Mouse (Mus musculus): ENCODE measurements around the gene Cdk17. TPM values are rescaled to one million over a fixed set of nuclear protein-coding genes. Genes with fewer than 3 reads are reported as not detected.

The Cdk17 gene
- polyA plus RNA-seq, 1 experiment from 2014 or later: 61.1 TPM

GRCm38 (mm10) chr10:93179669-93180460 lies 19.2 kb downstream of the Cdk17 start:
- H3K4me2 ChIP-seq (replicated peaks): no peak overlapping the region
- H3K4me1 ChIP-seq (replicated peaks; ENCODE audit: control insufficient read depth, insufficient read depth, low read length): 0 out of 2 replicates have a peak, but pooled peaks cover 4% of the 10 kb centered on the region
- no peak for ATAC-seq (ENCODE audit: low FRiP score)
- no peaks in the 10 kb centered on the region for H3K9me3 ChIP-seq (ENCODE audit: control insufficient read depth, low read length)
- no peaks in the 10 kb centered on the region for H3K36me3 ChIP-seq (replicated peaks; ENCODE audit: control insufficient read depth, insufficient read depth)
- no peak for DNase-seq (ENCODE audit: low spot score)
- no peak overlapping the region for H3K4me3 ChIP-seq (replicated peaks; ENCODE audit: low read length)
- H3K27ac ChIP-seq: no peak overlapping the region
- H3K27me3 ChIP-seq (ENCODE audit: control insufficient read depth, insufficient read depth, low read length): no peaks in the 10 kb centered on the region
- WGBS: 88% methylated on average over 11 of the region's 11 CpGs
- H3K9ac ChIP-seq: no peak overlapping the region

GRCm38 (mm10) chr10:93184351-93184976 lies 23.8 kb downstream of the Cdk17 start:
- DNase-seq (ENCODE audit: low spot score) (no peak), ATAC-seq (ENCODE audit: low FRiP score) (no peak)
- Histone ChIP-seq H3K36me3 (replicated peaks; ENCODE audit: control insufficient read depth, insufficient read depth) (no peaks in the 10 kb centered on the region), H3K27me3 (ENCODE audit: control insufficient read depth, insufficient read depth, low read length) (no peaks in the 10 kb centered on the region), H3K4me1 (replicated peaks; ENCODE audit: control insufficient read depth, insufficient read depth, low read length) (no peaks in the 10 kb centered on the region), H3K9me3 (ENCODE audit: control insufficient read depth, low read length) (no peaks in the 10 kb centered on the region), H3K4me2 (replicated peaks) (no peak overlapping the region), H3K9ac (no peak overlapping the region), H3K27ac (no peak overlapping the region), H3K4me3 (replicated peaks; ENCODE audit: low read length) (no peak overlapping the region)
- 78% methylated on average over 8 of the region's 8 CpGs for WGBS

- ATAC-seq (ENCODE audit: low FRiP score): no peak
- H3K9me3 ChIP-seq (ENCODE audit: control insufficient read depth, low read length): no peaks in the 10 kb centered on the region
- H3K27me3 ChIP-seq (ENCODE audit: control insufficient read depth, insufficient read depth, low read length): no peaks in the 10 kb centered on the region
- H3K4me1 ChIP-seq (replicated peaks; ENCODE audit: control insufficient read depth, insufficient read depth, low read length): no peaks in the 10 kb centered on the region
- WGBS: 38% methylated on average over 10 of the region's 10 CpGs
- DNase-seq (ENCODE audit: low spot score): no peak
- no peak overlapping the region for H3K4me3 ChIP-seq (replicated peaks; ENCODE audit: low read length)
- H3K27ac ChIP-seq: no peak overlapping the region
- no peak overlapping the region for H3K9ac ChIP-seq
- no peaks in the 10 kb centered on the region for H3K36me3 ChIP-seq (replicated peaks; ENCODE audit: control insufficient read depth, insufficient read depth)
- H3K4me2 ChIP-seq (replicated peaks): no peak overlapping the region
These were observed 27.8 kb downstream of the Cdk17 start for GRCm38 (mm10) chr10:93188440-93188999.

- ATAC-seq (ENCODE audit: low FRiP score) (no peak), DNase-seq (ENCODE audit: low spot score) (no peak)
- Histone ChIP-seq H3K27me3 (ENCODE audit: control insufficient read depth, insufficient read depth, low read length) (no peaks in the 10 kb centered on the region), H3K4me1 (replicated peaks; ENCODE audit: control insufficient read depth, insufficient read depth, low read length) (peaks cover 10% of the 10 kb centered on the region), H3K4me3 (replicated peaks; ENCODE audit: low read length) (no peak overlapping the region), H3K4me2 (replicated peaks) (no peak overlapping the region), H3K27ac (no peak overlapping the region), H3K9ac (no peak overlapping the region), H3K36me3 (replicated peaks; ENCODE audit: control insufficient read depth, insufficient read depth) (no peaks in the 10 kb centered on the region), H3K9me3 (ENCODE audit: control insufficient read depth, low read length) (no peaks in the 10 kb centered on the region)
- 88% methylated on average over 8 of the region's 8 CpGs for WGBS
These were observed 30.0 kb downstream of the Cdk17 start for GRCm38 (mm10) chr10:93190475-93191262.

GRCm38 (mm10) chr10:93197092-93197491 lies 36.4 kb downstream of the Cdk17 start:
- Histone ChIP-seq H3K4me1 (replicated peaks; ENCODE audit: control insufficient read depth, insufficient read depth, low read length) (peaks cover 14% of the 10 kb centered on the region), H3K9me3 (ENCODE audit: control insufficient read depth, low read length) (no peaks in the 10 kb centered on the region), H3K27me3 (ENCODE audit: control insufficient read depth, insufficient read depth, low read length) (no peaks in the 10 kb centered on the region), H3K4me2 (replicated peaks) (no peak overlapping the region), H3K36me3 (replicated peaks; ENCODE audit: control insufficient read depth, insufficient read depth) (peaks cover 12% of the 10 kb centered on the region), H3K4me3 (replicated peaks; ENCODE audit: low read length) (no peak overlapping the region), H3K9ac (no peak overlapping the region), H3K27ac (no peak overlapping the region)
- ATAC-seq (ENCODE audit: low FRiP score) (no peak), DNase-seq (ENCODE audit: low spot score) (no peak)
- WGBS: 91% methylated on average over 6 of the region's 6 CpGs

GRCm38 (mm10) chr10:93198958-93199357 lies 38.3 kb downstream of the Cdk17 start:
- Histone ChIP-seq H3K4me1 (replicated peaks; ENCODE audit: control insufficient read depth, insufficient read depth, low read length) (peaks cover 14% of the 10 kb centered on the region), H3K36me3 (replicated peaks; ENCODE audit: control insufficient read depth, insufficient read depth) (peaks cover 12% of the 10 kb centered on the region), H3K9me3 (ENCODE audit: control insufficient read depth, low read length) (no peaks in the 10 kb centered on the region), H3K27me3 (ENCODE audit: control insufficient read depth, insufficient read depth, low read length) (no peaks in the 10 kb centered on the region), H3K4me3 (replicated peaks; ENCODE audit: low read length) (no peak overlapping the region), H3K27ac (no peak overlapping the region), H3K9ac (no peak overlapping the region), H3K4me2 (replicated peaks) (no peak overlapping the region)
- DNase-seq (ENCODE audit: low spot score) (no peak), ATAC-seq (ENCODE audit: low FRiP score) (no peak)
- WGBS: 93% methylated on average over 3 of the region's 3 CpGs

- H3K27me3 ChIP-seq (ENCODE audit: control insufficient read depth, insufficient read depth, low read length): no peaks in the 10 kb centered on the region
- no peak overlapping the region for H3K9ac ChIP-seq
- no peak overlapping the region for H3K4me2 ChIP-seq (replicated peaks)
- H3K4me3 ChIP-seq (replicated peaks; ENCODE audit: low read length): no peak overlapping the region
- no peaks in the 10 kb centered on the region for H3K4me1 ChIP-seq (replicated peaks; ENCODE audit: control insufficient read depth, insufficient read depth, low read length)
- no peaks in the 10 kb centered on the region for H3K9me3 ChIP-seq (ENCODE audit: control insufficient read depth, low read length)
- H3K27ac ChIP-seq: no peak overlapping the region
- peaks cover 12% of the 10 kb centered on the region for H3K36me3 ChIP-seq (replicated peaks; ENCODE audit: control insufficient read depth, insufficient read depth)
- DNase-seq (ENCODE audit: low spot score): no peak
- ATAC-seq (ENCODE audit: low FRiP score): no peak
- WGBS: 93% methylated on average over 6 of the region's 6 CpGs
These were observed 41.3 kb downstream of the Cdk17 start for GRCm38 (mm10) chr10:93201846-93202458.

- WGBS: 82% methylated on average over 4 of the region's 4 CpGs
- H3K4me3 ChIP-seq (replicated peaks; ENCODE audit: low read length): no peak overlapping the region
These were observed 44.7 kb downstream of the Cdk17 start for GRCm38 (mm10) chr10:93205287-93205956.

More at GRCm38 (mm10) chr10:93205287-93205956, 44.7 kb downstream of the Cdk17 start:
- H3K9me3 ChIP-seq (ENCODE audit: control insufficient read depth, low read length): no peaks in the 10 kb centered on the region
- no peak overlapping the region for H3K27ac ChIP-seq
- no peaks in the 10 kb centered on the region for H3K27me3 ChIP-seq (ENCODE audit: control insufficient read depth, insufficient read depth, low read length)
- DNase-seq (ENCODE audit: low spot score) (no peak), ATAC-seq (ENCODE audit: low FRiP score) (no peak)
- no peaks in the 10 kb centered on the region for H3K4me1 ChIP-seq (replicated peaks; ENCODE audit: control insufficient read depth, insufficient read depth, low read length)
- H3K9ac ChIP-seq: no peak overlapping the region
- H3K4me2 ChIP-seq (replicated peaks): no peak overlapping the region
- no peaks in the 10 kb centered on the region for H3K36me3 ChIP-seq (replicated peaks; ENCODE audit: control insufficient read depth, insufficient read depth)

Data from hindbrain, embryonic 14.5 days (tissue).